Mouse (Mus musculus): ENCODE data around the gene Cntn4. TPM values are rescaled to one million over a fixed set of nuclear protein-coding genes. Genes with fewer than 3 reads are reported as not detected.

The Cntn4 gene
- polyA plus RNA-seq, 1 experiment: 0.15 TPM

DNA sequence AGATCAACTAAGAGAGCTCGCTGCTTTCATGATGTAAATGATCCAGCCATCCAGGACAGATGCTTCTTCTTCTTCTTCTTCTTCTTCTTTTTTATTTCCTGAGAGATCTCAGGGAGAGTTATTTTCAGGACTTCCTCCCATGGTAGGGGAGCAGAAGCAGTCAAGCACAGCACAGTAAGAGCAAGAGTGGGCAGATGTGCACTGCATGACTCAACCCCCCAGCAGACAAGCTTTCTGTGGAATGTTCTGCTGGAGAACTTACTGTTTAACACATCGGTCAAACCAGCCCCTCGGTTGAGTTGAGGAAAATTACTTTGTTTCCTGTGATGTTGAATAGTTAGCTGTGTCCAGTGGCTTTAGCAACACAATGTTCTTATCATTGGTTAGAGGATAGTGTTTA lies 731.2 kb downstream of the Cntn4 start:
- Histone ChIP-seq H3K27me3 (ENCODE audit: control insufficient read depth, insufficient read depth, low read length) (no peaks in the 10 kb centered on the region), H3K4me1 (ENCODE audit: control insufficient read depth, insufficient read depth, low read length) (no peaks in the 10 kb centered on the region), H3K36me3 (ENCODE audit: control insufficient read depth, insufficient read depth, low read length) (no peaks in the 10 kb centered on the region), H3K4me3 (ENCODE audit: control insufficient read depth, low read depth, low read length) (no peak overlapping the region), H3K27ac (ENCODE audit: control insufficient read depth, insufficient read depth, low read depth, low read length) (no peak overlapping the region)
- TF ChIP-seq CTCF (IDR thresholded peaks at IDR 0.05; ENCODE audit: control insufficient read depth, insufficient read depth, insufficient replicate concordance, low read depth, low read length) (no peak), POLR2A (IDR thresholded peaks at IDR 0.05; ENCODE audit: control insufficient read depth, low read depth, low read length) (no peak)

DNA sequence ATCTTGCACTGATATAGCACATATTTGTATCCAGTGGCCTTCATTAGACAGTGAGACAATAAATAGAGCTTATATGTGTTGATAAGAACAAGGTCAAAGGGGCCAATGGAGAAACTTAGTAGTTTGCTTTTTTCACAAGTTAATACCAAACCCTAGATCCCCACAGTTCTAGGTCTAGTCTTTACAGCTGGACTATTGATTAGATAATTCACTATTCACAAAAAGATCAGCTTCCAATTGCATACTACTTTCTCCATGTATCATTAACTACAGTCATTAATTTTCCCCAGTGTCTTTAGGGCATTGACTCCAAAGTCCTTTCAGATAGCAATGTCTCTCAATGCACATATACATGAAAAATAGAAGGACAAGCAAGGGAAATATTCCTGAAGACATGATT lies 745.5 kb downstream of the Cntn4 start:
- Histone ChIP-seq H3K27me3 (ENCODE audit: control insufficient read depth, insufficient read depth, low read length) (no peaks in the 10 kb centered on the region), H3K27ac (ENCODE audit: control insufficient read depth, insufficient read depth, low read depth, low read length) (no peak overlapping the region), H3K4me1 (ENCODE audit: control insufficient read depth, insufficient read depth, low read length) (no peaks in the 10 kb centered on the region), H3K36me3 (ENCODE audit: control insufficient read depth, insufficient read depth, low read length) (no peaks in the 10 kb centered on the region), H3K4me3 (ENCODE audit: control insufficient read depth, low read depth, low read length) (no peak overlapping the region)
- TF ChIP-seq CTCF (IDR thresholded peaks at IDR 0.05; ENCODE audit: control insufficient read depth, insufficient read depth, insufficient replicate concordance, low read depth, low read length): no peak
- no peak for TF ChIP-seq POLR2A (IDR thresholded peaks at IDR 0.05; ENCODE audit: control insufficient read depth, low read depth, low read length)

DNA sequence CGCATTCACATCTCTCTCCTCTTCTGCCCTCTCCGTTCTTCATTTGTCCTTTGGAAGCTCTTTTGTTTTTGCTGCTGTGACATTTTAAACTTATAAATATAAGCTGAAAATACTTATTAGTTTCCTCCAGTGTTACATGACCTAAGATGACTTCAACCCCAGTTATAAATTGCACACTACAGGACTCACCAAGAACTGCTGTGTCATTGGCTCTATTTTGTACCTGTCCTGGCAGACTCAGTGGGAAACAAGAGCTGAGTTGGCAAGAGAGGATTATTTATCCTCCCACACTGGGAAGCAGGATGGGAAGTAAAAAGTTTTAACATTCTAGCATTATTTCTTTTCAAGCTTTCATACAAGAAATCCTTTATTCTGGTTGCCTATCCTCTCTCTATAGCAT lies 746.0 kb downstream of the Cntn4 start:
- TF ChIP-seq CTCF (IDR thresholded peaks at IDR 0.05; ENCODE audit: control insufficient read depth, insufficient read depth, insufficient replicate concordance, low read depth, low read length) (no peak), POLR2A (IDR thresholded peaks at IDR 0.05; ENCODE audit: control insufficient read depth, low read depth, low read length) (no peak)
- Histone ChIP-seq H3K27me3 (ENCODE audit: control insufficient read depth, insufficient read depth, low read length) (no peaks in the 10 kb centered on the region), H3K27ac (ENCODE audit: control insufficient read depth, insufficient read depth, low read depth, low read length) (no peak overlapping the region), H3K4me1 (ENCODE audit: control insufficient read depth, insufficient read depth, low read length) (no peaks in the 10 kb centered on the region), H3K36me3 (ENCODE audit: control insufficient read depth, insufficient read depth, low read length) (no peaks in the 10 kb centered on the region), H3K4me3 (ENCODE audit: control insufficient read depth, low read depth, low read length) (no peak overlapping the region)

DNA sequence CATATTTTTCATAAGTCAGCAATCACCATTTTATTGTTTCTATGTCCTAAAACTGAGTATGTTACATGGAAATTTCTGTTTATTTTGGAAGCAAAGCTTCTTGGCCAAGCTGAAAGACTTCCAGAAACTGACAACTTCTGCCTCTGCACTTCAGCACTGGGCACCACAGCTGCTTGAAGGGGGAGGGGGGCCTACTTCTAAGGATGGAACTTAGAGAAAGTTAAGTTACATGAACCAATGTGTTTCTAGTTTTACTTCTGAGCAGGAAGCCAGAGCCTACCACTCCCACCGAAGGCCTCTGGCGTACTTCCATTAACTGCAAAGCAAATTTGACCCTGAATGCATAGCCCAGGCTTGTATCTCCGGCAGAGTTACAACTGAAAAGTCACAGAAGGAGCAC lies 749.2 kb downstream of the Cntn4 start:
- no peak overlapping the region for H3K27ac ChIP-seq (ENCODE audit: control insufficient read depth, insufficient read depth, low read depth, low read length)

DNA sequence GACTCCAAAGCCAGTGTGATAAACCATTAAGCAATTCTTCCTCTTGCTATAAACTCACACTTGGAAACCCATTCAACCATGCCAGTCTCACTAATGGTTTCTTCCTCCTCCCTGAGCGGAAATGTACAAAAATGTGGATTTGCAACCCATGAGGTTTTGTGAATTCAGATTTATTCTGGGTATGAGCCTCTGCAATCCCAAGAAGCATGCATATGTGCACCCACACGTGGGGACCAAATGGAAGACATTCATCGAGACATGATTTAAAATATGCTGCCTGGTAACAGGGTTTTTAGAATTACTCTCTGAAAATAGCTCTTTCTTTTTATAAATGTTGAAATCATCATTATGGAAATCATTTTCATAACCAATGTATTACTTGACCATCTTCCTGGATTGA lies 754.0 kb downstream of the Cntn4 start:
- no peaks in the 10 kb centered on the region for H3K27me3 ChIP-seq (ENCODE audit: control insufficient read depth, insufficient read depth, low read length)
- H3K36me3 ChIP-seq (ENCODE audit: control insufficient read depth, insufficient read depth, low read length): no peaks in the 10 kb centered on the region
- no peaks in the 10 kb centered on the region for H3K4me1 ChIP-seq (ENCODE audit: control insufficient read depth, insufficient read depth, low read length)
- no peak overlapping the region for H3K4me3 ChIP-seq (ENCODE audit: control insufficient read depth, low read depth, low read length)
- no peak overlapping the region for H3K27ac ChIP-seq (ENCODE audit: control insufficient read depth, insufficient read depth, low read depth, low read length)
- TF ChIP-seq CTCF (IDR thresholded peaks at IDR 0.05; ENCODE audit: control insufficient read depth, insufficient read depth, insufficient replicate concordance, low read depth, low read length): no peak
- no peak for TF ChIP-seq POLR2A (IDR thresholded peaks at IDR 0.05; ENCODE audit: control insufficient read depth, low read depth, low read length)

More for the DNA sequence above, 749.2 kb downstream of the Cntn4 start:
- H3K4me3 ChIP-seq (ENCODE audit: control insufficient read depth, low read depth, low read length): no peak overlapping the region
- no peaks in the 10 kb centered on the region for H3K27me3 ChIP-seq (ENCODE audit: control insufficient read depth, insufficient read depth, low read length)
- no peaks in the 10 kb centered on the region for H3K36me3 ChIP-seq (ENCODE audit: control insufficient read depth, insufficient read depth, low read length)
- TF ChIP-seq POLR2A (IDR thresholded peaks at IDR 0.05; ENCODE audit: control insufficient read depth, low read depth, low read length): no peak
- no peaks in the 10 kb centered on the region for H3K4me1 ChIP-seq (ENCODE audit: control insufficient read depth, insufficient read depth, low read length)

DNA sequence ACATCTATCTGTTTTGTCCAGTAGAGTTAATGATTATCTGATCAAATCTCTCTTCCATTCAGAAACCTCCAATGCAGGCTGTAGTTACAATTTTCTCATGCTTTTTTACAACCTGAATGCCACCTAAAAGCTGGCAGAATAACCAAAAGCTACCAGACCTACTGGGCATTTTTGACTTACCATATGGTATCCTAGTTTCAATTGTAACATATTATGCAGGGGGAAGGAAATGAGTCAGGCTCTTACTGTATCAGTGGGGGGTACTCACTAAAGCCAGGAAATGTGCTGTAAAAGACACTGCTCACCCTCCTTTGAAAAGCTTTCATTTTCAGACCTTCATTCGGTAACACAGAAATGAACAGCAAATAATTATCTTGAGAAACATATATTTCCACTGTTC lies 763.3 kb downstream of the Cntn4 start:
- Histone ChIP-seq H3K4me3 (ENCODE audit: control insufficient read depth, low read depth, low read length) (no peak overlapping the region), H3K27ac (ENCODE audit: control insufficient read depth, insufficient read depth, low read depth, low read length) (no peak overlapping the region), H3K36me3 (ENCODE audit: control insufficient read depth, insufficient read depth, low read length) (no peaks in the 10 kb centered on the region), H3K4me1 (ENCODE audit: control insufficient read depth, insufficient read depth, low read length) (no peaks in the 10 kb centered on the region), H3K27me3 (ENCODE audit: control insufficient read depth, insufficient read depth, low read length) (no peaks in the 10 kb centered on the region)
- TF ChIP-seq POLR2A (IDR thresholded peaks at IDR 0.05; ENCODE audit: control insufficient read depth, low read depth, low read length) (no peak), CTCF (IDR thresholded peaks at IDR 0.05; ENCODE audit: control insufficient read depth, insufficient read depth, insufficient replicate concordance, low read depth, low read length) (no peak)

DNA sequence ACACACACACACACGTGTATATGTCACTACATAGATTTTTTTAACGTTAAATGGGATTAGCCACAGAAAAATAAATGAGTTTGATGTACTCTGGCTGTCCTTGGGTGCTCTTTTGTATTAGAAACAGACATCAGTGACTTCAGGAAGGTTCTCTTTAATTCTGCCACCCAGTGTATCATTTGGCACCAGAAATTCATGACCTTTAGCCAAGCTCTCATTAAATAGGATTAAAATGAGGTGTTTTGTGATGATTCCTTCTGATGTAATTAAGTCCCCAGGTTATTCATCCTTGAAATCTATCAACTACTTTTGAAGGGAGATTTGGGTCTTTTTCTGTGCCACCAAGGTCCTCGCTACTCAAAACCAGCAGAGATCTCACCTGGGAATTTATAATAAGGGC lies 763.8 kb downstream of the Cntn4 start:
- Histone ChIP-seq H3K27ac (ENCODE audit: control insufficient read depth, insufficient read depth, low read depth, low read length) (no peak overlapping the region), H3K27me3 (ENCODE audit: control insufficient read depth, insufficient read depth, low read length) (no peaks in the 10 kb centered on the region)

More for the DNA sequence above, 763.8 kb downstream of the Cntn4 start:
- Histone ChIP-seq H3K4me3 (ENCODE audit: control insufficient read depth, low read depth, low read length) (no peak overlapping the region), H3K4me1 (ENCODE audit: control insufficient read depth, insufficient read depth, low read length) (no peaks in the 10 kb centered on the region), H3K36me3 (ENCODE audit: control insufficient read depth, insufficient read depth, low read length) (no peaks in the 10 kb centered on the region)
- TF ChIP-seq CTCF (IDR thresholded peaks at IDR 0.05; ENCODE audit: control insufficient read depth, insufficient read depth, insufficient replicate concordance, low read depth, low read length): no peak
- no peak for TF ChIP-seq POLR2A (IDR thresholded peaks at IDR 0.05; ENCODE audit: control insufficient read depth, low read depth, low read length)
